Mouse (Mus musculus) adrenal gland, postnatal 10 days (tissue): ENCODE measurements around the gene Olfr126. TPM values are rescaled to one million over a fixed set of nuclear protein-coding genes. Genes with fewer than 3 reads are reported as not detected.

Source experiments
- DNase-seq: peaks from one replicate; pipeline ENCODE4 v3.0.0; 2021; ENCODE audit warnings: mixed read lengths
- long read RNA-seq, 2 experiments: library from polyadenylated mRNA; stranded (forward); transcript quantifications; one replicate each; pipeline ENCODE4 v2.0.0; 2021
- total RNA-seq, 2 experiments: library from RNA; stranded (reverse); gene quantifications; 2 replicates each; pipeline ENCODE4 v1.2.3; 2021

Olfr126 gene
- total RNA-seq, result not detected
- long read RNA-seq, experiment 1, result 0 reads
- long read RNA-seq, experiment 2, result 0 reads

- no peak for DNase-seq
Observed at GRCm38 (mm10) chr17:37847183-37847582, at the start of gene Olfr126. Gene Olfr126 (plus strand): TSS chr17:37847483.

- no peak for DNase-seq
Observed at GRCm38 (mm10) chr17:37799588-37799987, 47.7 kb upstream of the Olfr126 start, which contains the start of gene Olfr124. Gene Olfr124 (plus strand): TSS chr17:37799888.

- DNase-seq, result no peak
Observed at GRCm38 (mm10) chr17:37832649-37833048, 14.6 kb upstream of the Olfr126 start, which contains the start of gene Olfr125. Gene Olfr125 (plus strand): TSS chr17:37832949.

GRCm38 (mm10) chr17:37863901-37864300 is 16.6 kb downstream of the Olfr126 start:
- DNase-seq, result no peak

GRCm38 (mm10) chr17:37869676-37870205 is 22.5 kb downstream of the Olfr126 start:
- DNase-seq, result no peak

- no peak for DNase-seq
Observed at GRCm38 (mm10) chr17:37873830-37874229, 26.5 kb downstream of the Olfr126 start.

GRCm38 (mm10) chr17:37900137-37900536 is 52.9 kb downstream of the Olfr126 start, which contains the start of gene Olfr127:
Gene Olfr127 (plus strand): TSS chr17:37900437.
- no peak for DNase-seq

Other genes with a start within 250 kb of the Olfr126 start
- gene Olfr115, start 220.4 kb upstream of the Olfr126 start, total RNA-seq, result not detected
- gene Olfr116, start 220.3 kb upstream of the Olfr126 start, total RNA-seq, result not detected
- not detected for gene Olfr117, start 183.7 kb upstream of the Olfr126 start, total RNA-seq
- not detected for gene Olfr118, start 180.5 kb upstream of the Olfr126 start, total RNA-seq
- not detected for gene Olfr119, start 150.9 kb upstream of the Olfr126 start, total RNA-seq
- not detected for gene Olfr120, start 125.7 kb upstream of the Olfr126 start, total RNA-seq
- not detected for gene Olfr121, start 98.6 kb upstream of the Olfr126 start, total RNA-seq
- gene Olfr122, start 78.9 kb upstream of the Olfr126 start, total RNA-seq, result not detected
- gene Olfr123, start 54.0 kb upstream of the Olfr126 start, total RNA-seq, result not detected
- not detected for gene Olfr124, start 47.6 kb upstream of the Olfr126 start, total RNA-seq
- gene Olfr125, start 14.5 kb upstream of the Olfr126 start, total RNA-seq, result not detected
- gene Olfr127, start 53.0 kb downstream of the Olfr126 start, total RNA-seq, result not detected
- not detected for gene Olfr128, start 73.1 kb downstream of the Olfr126 start, total RNA-seq
- gene Olfr761, start 105.6 kb downstream of the Olfr126 start, total RNA-seq, result not detected
- not detected for gene Olfr129, start 212.6 kb downstream of the Olfr126 start, total RNA-seq
- gene Olfr130, start 216.4 kb downstream of the Olfr126 start, total RNA-seq, result not detected
- not detected for gene Olfr131, start 241.2 kb downstream of the Olfr126 start, total RNA-seq